ENCODE assay signal across 8 mouse cellular contexts in the genomic region with DNA sequence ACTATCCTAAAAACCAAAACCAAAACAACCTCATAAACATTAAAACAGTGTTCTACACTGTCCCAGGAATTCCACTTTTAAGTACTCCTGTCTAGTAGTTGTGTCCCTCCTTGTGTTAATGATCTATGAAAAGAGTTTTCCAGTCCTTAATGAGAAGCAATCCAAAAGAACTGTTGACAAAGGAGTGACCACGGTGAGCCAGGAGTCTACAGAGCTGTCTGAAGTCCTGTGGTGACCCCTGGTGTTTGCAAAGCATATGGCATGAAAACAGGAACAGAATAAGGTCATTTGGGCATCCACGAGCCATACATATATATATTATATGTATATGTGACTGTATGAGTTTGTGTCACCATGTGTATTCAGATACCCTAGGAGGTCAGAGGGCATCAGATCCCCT. TPM values are rescaled to one million over a fixed set of nuclear protein-coding genes. Genes with fewer than 3 reads are reported as not detected.
DNase-seq lines count a peak whose midpoint lies in the region; ATAC-seq and TF ChIP-seq lines count a peak whose summit lies in the region.

No protein-coding gene starts in this region.

- H3K9me3 ChIP-seq in embryonic facial prominence, embryonic 10.5 days: peaks cover 15% of the 10 kb centered on the region
- no peaks in the 10 kb centered on the region for H3K9me3 ChIP-seq in hindbrain, embryonic 12.5 days (replicated peaks)
- H3K9me3 ChIP-seq in midbrain, embryonic 16.5 days (replicated peaks; ENCODE audit: control insufficient read depth, low read length, poor library complexity, severe bottlenecking): no peaks in the 10 kb centered on the region

- peak; percentile 97 for ATAC-seq in activated CD4-positive, CD25-positive, alpha-beta regulatory T cell, adult 4 months
- ATAC-seq in hindbrain, embryonic 12.5 days (ENCODE audit: low FRiP score): peak; percentile 49; the same call in 1 of the 2 replicates
- ATAC-seq in midbrain, embryonic 16.5 days: peak; percentile 23; the same call in 1 of the 2 replicates

- no peak overlapping the region for H3K4me2 ChIP-seq in hindbrain, embryonic 12.5 days (replicated peaks)
- no peak overlapping the region for H3K4me2 ChIP-seq in midbrain, embryonic 16.5 days (ENCODE audit: low read length)

- intact Hi-C loops in gastrocnemius, adult 2 months (cut with DNase I): loop anchor here (1.0 to 5.0 kb wide), 2 partner anchors 37 to 134 kb away; no protein-coding TSS in a partner anchor

- peaks cover 15% of the 10 kb centered on the region for H3K4me1 ChIP-seq in embryonic facial prominence, embryonic 10.5 days
- H3K4me1 ChIP-seq in hindbrain, embryonic 12.5 days: peaks cover 12% of the 10 kb centered on the region
- peaks cover 16% of the 10 kb centered on the region; the same call in 1 of the 2 replicates for H3K4me1 ChIP-seq in midbrain, embryonic 16.5 days (ENCODE audit: control insufficient read depth, insufficient read depth, low read length)

- WGBS in embryonic facial prominence, embryonic 10.5 days: 16% methylated on average over 2 of the region's 2 CpGs
- 8% methylated on average over 2 of the region's 2 CpGs for WGBS in hindbrain, embryonic 12.5 days
- 9% methylated on average over 2 of the region's 2 CpGs for WGBS in midbrain, embryonic 16.5 days

- H3K9ac ChIP-seq in hindbrain, embryonic 12.5 days: no peak overlapping the region
- H3K9ac ChIP-seq in midbrain, embryonic 16.5 days (ENCODE audit: low read depth, low read length): no peak overlapping the region

- DNase-seq in gastrocnemius, adult 2 months: peak; percentile 49
- DNase-seq in gastrocnemius, postnatal 4 days (ENCODE audit: low spot score in 2 of 2): no peak
- peak; percentile 58 for DNase-seq in embryonic facial prominence, embryonic 10.5 days (ENCODE audit: low spot score)
- peak; percentile 60 for DNase-seq in liver
- DNase-seq in thymus, postnatal 25 days: peak; percentile 72

- H3K27ac ChIP-seq in gastrocnemius, adult 2 months: no peak overlapping the region
- no peak overlapping the region for H3K27ac ChIP-seq in embryonic facial prominence, embryonic 10.5 days (replicated peaks)
- H3K27ac ChIP-seq in hindbrain, embryonic 12.5 days: no peak overlapping the region
- H3K27ac ChIP-seq in midbrain, embryonic 16.5 days (ENCODE audit: low read length): no peak overlapping the region

- peaks cover 49% of the 10 kb centered on the region for H3K27me3 ChIP-seq in embryonic facial prominence, embryonic 10.5 days (replicated peaks; ENCODE audit: low read depth, poor library complexity, severe bottlenecking)
- H3K27me3 ChIP-seq in hindbrain, embryonic 12.5 days: peaks cover 47% of the 10 kb centered on the region
- peaks cover 13% of the 10 kb centered on the region for H3K27me3 ChIP-seq in midbrain, embryonic 16.5 days (ENCODE audit: control insufficient read depth, insufficient read depth, low read depth, low read length)

- H3K36me3 ChIP-seq in embryonic facial prominence, embryonic 10.5 days (replicated peaks): no peaks in the 10 kb centered on the region
- H3K36me3 ChIP-seq in hindbrain, embryonic 12.5 days: no peaks in the 10 kb centered on the region
- H3K36me3 ChIP-seq in midbrain, embryonic 16.5 days (ENCODE audit: control insufficient read depth, insufficient read depth, low read length): no peaks in the 10 kb centered on the region

- peak; percentile 85 for TF ChIP-seq CTCF in gastrocnemius, adult 2 months (IDR thresholded peaks at IDR 0.05)

- H3K4me3 ChIP-seq in gastrocnemius, adult 2 months: no peak overlapping the region
- H3K4me3 ChIP-seq in embryonic facial prominence, embryonic 10.5 days: no peak overlapping the region
- H3K4me3 ChIP-seq in hindbrain, embryonic 12.5 days: no peak overlapping the region
- no peak overlapping the region for H3K4me3 ChIP-seq in midbrain, embryonic 16.5 days (ENCODE audit: low read depth, low read length)

RNA-seq across cellular contexts. Expression of gene Ube2m, which starts 8.0 kb away (rescaled TPM):
- 100 to 1,000 TPM; 136 to 146 TPM for total RNA-seq in gastrocnemius, adult 2 months (2021)
- 100 to 1,000 TPM; 163 to 175 TPM for total RNA-seq in gastrocnemius, postnatal 4 days (2021)
- polyA plus RNA-seq in activated CD4-positive, CD25-positive, alpha-beta regulatory T cell, adult 4 months (2017; shearing (Covaris generic)): 10 to 100 TPM; 15.3 to 16.9 TPM
- 157 and 159 TPM in 2 replicates for polyA plus RNA-seq in embryonic facial prominence, embryonic 10.5 days (2016; fragmentation: Nextera tagmentation; extraction: Ambion mirVana)
- 173 and 180 TPM in 2 replicates for polyA plus RNA-seq in hindbrain, embryonic 12.5 days (2016; fragmentation: Nextera tagmentation; extraction: Ambion mirVana)
- polyA plus RNA-seq in midbrain, embryonic 16.5 days (2015; fragmentation: Nextera tagmentation; extraction: Ambion mirVana): 74.0 and 83.9 TPM in 2 replicates

RNA-seq across cellular contexts. Expression of gene Mzf1, which starts 8.5 kb away (rescaled TPM):
- under 1 TPM; 0.51 to 0.92 TPM for total RNA-seq in gastrocnemius, adult 2 months (2021)
- total RNA-seq in gastrocnemius, postnatal 4 days (2021): 1 to 10 TPM; 1.6 to 1.8 TPM
- polyA plus RNA-seq in activated CD4-positive, CD25-positive, alpha-beta regulatory T cell, adult 4 months (2017; shearing (Covaris generic)): under 1 TPM; 0.45 to 0.46 TPM
- polyA plus RNA-seq in embryonic facial prominence, embryonic 10.5 days (2016; fragmentation: Nextera tagmentation; extraction: Ambion mirVana): 2.4 and 2.8 TPM in 2 replicates
- 4.9 and 5.7 TPM in 2 replicates for polyA plus RNA-seq in hindbrain, embryonic 12.5 days (2016; fragmentation: Nextera tagmentation; extraction: Ambion mirVana)
- polyA plus RNA-seq in midbrain, embryonic 16.5 days (2015; fragmentation: Nextera tagmentation; extraction: Ambion mirVana): 11.5 and 11.6 TPM in 2 replicates

RNA-seq across cellular contexts. Expression of gene Chmp2a, which starts 11.5 kb away (rescaled TPM):
- 100 to 1,000 TPM in 1 of 2 experiments, 10 to 100 TPM in 1; 76.2 to 106 TPM for total RNA-seq in gastrocnemius, adult 2 months (2021)
- 100 to 1,000 TPM; 135 to 143 TPM for total RNA-seq in gastrocnemius, postnatal 4 days (2021)
- 100 to 1,000 TPM; 300 to 349 TPM for polyA plus RNA-seq in activated CD4-positive, CD25-positive, alpha-beta regulatory T cell, adult 4 months (2017; shearing (Covaris generic))
- polyA plus RNA-seq in embryonic facial prominence, embryonic 10.5 days (2016; fragmentation: Nextera tagmentation; extraction: Ambion mirVana): 89.1 and 93.0 TPM in 2 replicates
- polyA plus RNA-seq in hindbrain, embryonic 12.5 days (2016; fragmentation: Nextera tagmentation; extraction: Ambion mirVana): 148 and 152 TPM in 2 replicates
- polyA plus RNA-seq in midbrain, embryonic 16.5 days (2015; fragmentation: Nextera tagmentation; extraction: Ambion mirVana): 179 and 188 TPM in 2 replicates

RNA-seq across cellular contexts. Expression of gene Zbtb45, which starts 36.2 kb away (rescaled TPM):
- 1 to 10 TPM; 3.3 to 4.4 TPM for total RNA-seq in gastrocnemius, adult 2 months (2021)
- total RNA-seq in gastrocnemius, postnatal 4 days (2021): 10 to 100 TPM; 10.4 to 13.5 TPM
- polyA plus RNA-seq in activated CD4-positive, CD25-positive, alpha-beta regulatory T cell, adult 4 months (2017; shearing (Covaris generic)): 1 to 10 TPM; 4.6 to 7.0 TPM
- polyA plus RNA-seq in embryonic facial prominence, embryonic 10.5 days (2016; fragmentation: Nextera tagmentation; extraction: Ambion mirVana): 27.2 and 28.4 TPM in 2 replicates
- 32.6 and 35.0 TPM in 2 replicates for polyA plus RNA-seq in hindbrain, embryonic 12.5 days (2016; fragmentation: Nextera tagmentation; extraction: Ambion mirVana)
- 44.0 and 44.8 TPM in 2 replicates for polyA plus RNA-seq in midbrain, embryonic 16.5 days (2015; fragmentation: Nextera tagmentation; extraction: Ambion mirVana)

RNA-seq across cellular contexts. Expression of gene Trim28, which starts 47.2 kb away (rescaled TPM):
- 10 to 100 TPM; 71.3 to 71.5 TPM for total RNA-seq in gastrocnemius, adult 2 months (2021)
- 100 to 1,000 TPM; 232 to 252 TPM for total RNA-seq in gastrocnemius, postnatal 4 days (2021)
- 10 to 100 TPM; 45.5 to 59.4 TPM for polyA plus RNA-seq in activated CD4-positive, CD25-positive, alpha-beta regulatory T cell, adult 4 months (2017; shearing (Covaris generic))
- 452 and 468 TPM in 2 replicates for polyA plus RNA-seq in embryonic facial prominence, embryonic 10.5 days (2016; fragmentation: Nextera tagmentation; extraction: Ambion mirVana)
- 356 and 380 TPM in 2 replicates for polyA plus RNA-seq in hindbrain, embryonic 12.5 days (2016; fragmentation: Nextera tagmentation; extraction: Ambion mirVana)
- 184 and 195 TPM in 2 replicates for polyA plus RNA-seq in midbrain, embryonic 16.5 days (2015; fragmentation: Nextera tagmentation; extraction: Ambion mirVana)

Comparison
In these comparisons a context has a peak if more than half of its experiments do, and no peak if none do; other contexts are left out.
1. DNase-seq: peak in gastrocnemius, adult 2 months (single experiment), embryonic facial prominence, embryonic 10.5 days (single experiment), liver (single experiment) and thymus, postnatal 25 days (single experiment); none in gastrocnemius, postnatal 4 days (0 of 2).
2. ATAC-seq: peak in every context shown above with its lines; median percentile 97 in activated CD4-positive, CD25-positive, alpha-beta regulatory T cell, adult 4 months; 49 in hindbrain, embryonic 12.5 days; 23 in midbrain, embryonic 16.5 days.